Mouse (Mus musculus) intestine, embryonic 16.5 days (tissue): ENCODE measurements around the gene Hmox2. TPM values are rescaled to one million over a fixed set of nuclear protein-coding genes. Genes with fewer than 3 reads are reported as not detected.

Source experiments
- ATAC-seq: fragments of 200-750 bp; cut with Nextera tagmentation; 2 replicates; pipeline ENCODE4 v1.8.0; 2017; ENCODE audit warnings: moderate TSS enrichment, moderate library complexity
- H3K27ac ChIP-seq: fragments of 300-500 bp; sonication (generic); 2 replicates; pipeline ENCODE4 v1.5.1; 2014; ENCODE audit warnings: mild to moderate bottlenecking, low read length
- H3K27me3 ChIP-seq: fragments of 300-500 bp; sonication (generic); replicated peaks from 2 replicates; pipeline ENCODE4 v1.6.1; 2014; ENCODE audit warnings: low read length, control low read depth, mixed read lengths; ENCODE audit not compliant: control insufficient read depth, insufficient read depth
- H3K36me3 ChIP-seq: fragments of 300-500 bp; sonication (generic); 2 replicates; pipeline ENCODE4 v1.6.1; 2014; ENCODE audit warnings: low read length, control low read depth; ENCODE audit not compliant: control insufficient read depth, insufficient read depth
- H3K4me1 ChIP-seq: fragments of 300-500 bp; sonication (generic); 2 replicates; pipeline ENCODE4 v1.6.1; 2014; ENCODE audit warnings: low read length, control low read depth, mixed read lengths; ENCODE audit not compliant: control insufficient read depth, insufficient read depth
- H3K4me2 ChIP-seq: fragments of 300-500 bp; sonication (generic); 2 replicates; pipeline ENCODE4 v1.6.1; 2014; ENCODE audit warnings: low read depth, low read length, control low read depth
- H3K4me3 ChIP-seq: fragments of 300-500 bp; sonication (generic); 2 replicates; pipeline ENCODE4 v1.5.1; 2014; ENCODE audit warnings: mild to moderate bottlenecking, low read length
- H3K9ac ChIP-seq: fragments of 300-500 bp; sonication (generic); 2 replicates; pipeline ENCODE4 v1.6.1; 2014; ENCODE audit warnings: low read depth, low read length
- H3K9me3 ChIP-seq: fragments of 300-500 bp; sonication (generic); 2 replicates; pipeline ENCODE4 v1.6.1; 2016; ENCODE audit warnings: low read length, control low read depth; ENCODE audit not compliant: control insufficient read depth
- WGBS: fragments of 180-500 bp; shearing (Covaris S2); extraction: QIAGEN DNeasy Blood & Tissue Kit; methylation state at CpG from one replicate; pipeline ENCODE4 v1.1.7; 2014; 5-methylcytosine and 5-hydroxymethylcytosine counted together
- polyA plus RNA-seq: library from polyadenylated mRNA; unstranded; fragments of >200 nt; fragmentation: Nextera tagmentation; extraction: Ambion mirVana; gene quantifications from 2 replicates; pipeline ENCODE4 v1.2.1, GENCODE M21; 2015

Hmox2 gene
- polyA plus RNA-seq, 1 experiment from 2014 or later: 88.7 TPM

- Histone ChIP-seq H3K4me3 (no peak overlapping the region), H3K4me1 (peaks cover 29% of the 10 kb centered on the region), H3K36me3 (peaks cover 12% of the 10 kb centered on the region), H3K27ac (no peak overlapping the region), H3K4me2 (no peak overlapping the region), H3K9ac (no peak overlapping the region), H3K27me3 (no peaks in the 10 kb centered on the region), H3K9me3 (no peaks in the 10 kb centered on the region)
- 26% methylated on average over 1 of the region's 1 CpGs for WGBS
- ATAC-seq: no peak
These were observed 47.3 kb downstream of the Hmox2 start for GRCm38 (mm10) chr16:4773289-4773970.

GRCm38 (mm10) chr16:4777171-4777904 is 51.2 kb downstream of the Hmox2 start:
- ATAC-seq: peak; percentile 30
- H3K9me3 ChIP-seq: no peaks in the 10 kb centered on the region
- peaks cover 33% of the 10 kb centered on the region for H3K4me1 ChIP-seq
- H3K27me3 ChIP-seq: no peaks in the 10 kb centered on the region
- no peak overlapping the region for H3K4me2 ChIP-seq
- no peak overlapping the region for H3K9ac ChIP-seq
- peaks cover 4% of the 10 kb centered on the region; the same call in 1 of the 2 replicates for H3K36me3 ChIP-seq
- peak overlapping the region; percentile 80 for H3K27ac ChIP-seq
- WGBS: 94% methylated on average over 3 of the region's 3 CpGs
- H3K4me3 ChIP-seq: no peak overlapping the region

DNA sequence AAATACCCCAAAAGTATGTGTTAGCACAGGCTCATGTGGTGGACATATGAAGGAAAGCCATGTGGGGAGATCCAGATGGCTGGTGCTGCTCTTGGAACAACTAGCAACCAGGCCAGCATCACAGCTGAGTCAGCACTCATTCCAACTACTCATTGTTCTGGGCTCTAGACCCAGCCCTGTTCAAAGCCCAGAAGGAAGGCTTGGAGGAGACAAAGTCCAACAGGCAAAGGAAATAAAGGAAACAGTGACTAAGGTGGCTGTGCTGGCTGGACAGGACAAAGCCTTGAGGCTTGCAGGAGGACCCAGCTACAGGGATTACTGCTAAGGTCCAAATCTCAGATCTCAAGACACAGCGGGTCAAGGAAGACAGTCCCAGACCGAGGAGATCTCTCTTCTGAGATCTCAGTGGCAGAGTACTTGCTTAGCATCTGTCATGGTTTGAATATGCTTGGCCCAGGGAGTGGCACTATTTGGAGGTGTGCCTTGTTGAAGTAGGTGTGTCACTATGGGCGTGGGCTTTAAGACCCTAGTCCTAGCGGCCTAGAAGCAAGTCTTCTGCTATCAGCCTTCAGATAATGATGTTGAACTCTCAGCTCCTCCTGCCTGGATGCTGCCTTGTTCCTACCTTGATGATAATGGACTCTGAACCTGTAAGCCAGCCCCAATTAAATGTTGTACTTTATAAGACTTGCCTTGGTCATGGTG is 51.9 kb downstream of the Hmox2 start:
- Histone ChIP-seq H3K9me3 (no peaks in the 10 kb centered on the region), H3K27me3 (no peaks in the 10 kb centered on the region), H3K9ac (no peak overlapping the region), H3K4me2 (no peak overlapping the region), H3K27ac (peak overlapping the region; percentile 80), H3K4me3 (no peak overlapping the region), H3K36me3 (peaks cover 4% of the 10 kb centered on the region; the same call in 1 of the 2 replicates), H3K4me1 (peaks cover 31% of the 10 kb centered on the region)
- 74% methylated on average over 4 of the region's 4 CpGs for WGBS
- ATAC-seq: peak; percentile 91

GRCm38 (mm10) chr16:4778940-4779339 is 52.8 kb downstream of the Hmox2 start:
- H3K4me3 ChIP-seq: no peak overlapping the region
- no peaks in the 10 kb centered on the region for H3K9me3 ChIP-seq
- ATAC-seq: no peak
- H3K9ac ChIP-seq: no peak overlapping the region
- H3K36me3 ChIP-seq: peaks cover 4% of the 10 kb centered on the region; the same call in 1 of the 2 replicates
- WGBS: 87% methylated on average over 4 of the region's 4 CpGs
- no peaks in the 10 kb centered on the region for H3K27me3 ChIP-seq
- H3K4me1 ChIP-seq: peaks cover 24% of the 10 kb centered on the region
- 0 out of 2 replicates have a peak overlapping the region, but pooled peaks have one; percentile 47 for H3K27ac ChIP-seq
- H3K4me2 ChIP-seq: no peak overlapping the region

DNA sequence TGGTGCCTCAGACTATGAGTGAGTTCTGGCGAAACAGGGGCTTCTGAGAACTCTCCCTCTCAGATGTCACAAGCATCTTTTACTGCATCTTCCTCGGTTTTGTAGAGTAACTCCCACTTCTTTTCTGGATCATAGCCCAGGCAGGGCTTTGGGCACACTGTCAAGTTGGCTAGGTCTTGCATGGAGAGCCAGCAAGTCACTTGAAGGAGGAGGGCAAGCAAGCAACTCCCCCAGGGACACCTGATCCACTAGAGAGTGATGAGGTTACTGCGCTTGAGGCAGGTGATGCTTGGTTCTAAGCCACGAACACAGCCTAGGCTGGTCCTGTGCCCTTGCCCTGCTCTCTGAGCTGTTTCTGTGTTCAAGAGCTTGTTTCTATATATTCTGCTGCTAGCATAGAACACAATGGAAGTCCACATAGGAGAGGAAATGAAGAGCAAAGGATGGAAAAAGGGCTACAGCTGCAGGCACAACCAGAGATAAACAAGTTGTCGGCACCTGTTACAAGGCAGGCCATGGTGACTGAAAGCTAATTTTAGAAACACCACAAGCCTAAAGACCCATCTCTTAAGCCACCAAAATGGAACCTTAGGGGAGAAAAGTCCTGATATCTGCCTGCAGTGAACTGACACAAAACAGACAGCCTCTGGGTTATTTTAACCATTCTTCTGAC is 55.5 kb downstream of the Hmox2 start:
- Histone ChIP-seq H3K27ac (no peak overlapping the region), H3K27me3 (no peaks in the 10 kb centered on the region), H3K36me3 (peaks cover 4% of the 10 kb centered on the region; the same call in 1 of the 2 replicates), H3K9ac (no peak overlapping the region), H3K4me3 (no peak overlapping the region), H3K4me2 (no peak overlapping the region), H3K9me3 (no peaks in the 10 kb centered on the region), H3K4me1 (peaks cover 29% of the 10 kb centered on the region)
- ATAC-seq: no peak
- 69% methylated on average over 5 of the region's 5 CpGs for whole genome bisulfite sequencing

DNA sequence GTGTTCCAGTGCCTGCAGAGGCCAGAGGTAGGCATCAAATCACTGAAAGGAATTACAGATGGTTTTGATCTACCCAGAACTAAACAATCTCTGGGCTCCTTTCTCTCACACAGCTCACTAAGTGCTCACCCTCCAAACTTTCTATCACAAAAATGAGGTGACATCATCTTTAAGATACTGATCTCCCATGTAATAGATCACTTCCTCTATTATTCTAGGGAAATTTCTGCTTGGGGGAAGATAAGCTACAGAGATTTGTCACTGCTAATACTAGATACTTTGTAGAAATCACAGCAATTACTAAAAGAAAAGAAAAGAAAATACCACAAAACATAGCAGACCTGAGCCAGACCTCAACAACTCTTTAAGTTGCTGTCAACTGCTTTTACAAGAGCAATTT is 56.4 kb downstream of the Hmox2 start:
- no peak overlapping the region for H3K27ac ChIP-seq
- H3K36me3 ChIP-seq: peaks cover 4% of the 10 kb centered on the region; the same call in 1 of the 2 replicates
- H3K4me2 ChIP-seq: no peak overlapping the region
- no peak overlapping the region for H3K9ac ChIP-seq
- no peaks in the 10 kb centered on the region for H3K9me3 ChIP-seq
- H3K4me3 ChIP-seq: no peak overlapping the region
- no peaks in the 10 kb centered on the region for H3K27me3 ChIP-seq
- ATAC-seq: no peak
- peaks cover 29% of the 10 kb centered on the region for H3K4me1 ChIP-seq

DNA sequence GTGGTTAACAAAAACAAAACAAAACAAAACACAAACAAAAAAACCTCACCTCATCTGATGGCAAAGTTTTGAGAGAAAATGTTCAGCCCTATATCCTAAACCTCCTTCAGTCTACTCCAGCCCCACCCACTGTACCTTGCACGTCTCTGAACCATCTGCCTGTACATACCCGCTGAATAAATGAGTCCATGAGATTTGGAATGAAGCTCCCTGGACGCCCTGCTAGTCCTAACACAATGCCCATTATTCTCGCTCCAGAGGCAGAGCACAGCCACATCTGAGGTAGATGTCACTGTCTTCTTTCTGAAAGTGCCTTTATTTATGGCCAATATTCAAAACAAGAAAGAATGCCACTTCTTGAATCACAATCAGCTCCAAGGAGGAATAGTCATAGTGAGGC is 59.5 kb downstream of the Hmox2 start:
- H3K4me1 ChIP-seq: peaks cover 32% of the 10 kb centered on the region
- H3K27me3 ChIP-seq: no peaks in the 10 kb centered on the region

GRCm38 (mm10) chr16:4788176-4788575 is 62.0 kb downstream of the Hmox2 start:
- no peaks in the 10 kb centered on the region for H3K9me3 ChIP-seq
- H3K9ac ChIP-seq: 0 out of 2 replicates have a peak overlapping the region, but pooled peaks have one; percentile 15
- H3K27me3 ChIP-seq: no peaks in the 10 kb centered on the region
- no peaks in the 10 kb centered on the region for H3K36me3 ChIP-seq
- peak overlapping the region; percentile 42 for H3K27ac ChIP-seq
- ATAC-seq: no peak
- H3K4me3 ChIP-seq: peak overlapping the region; percentile 30
- peak overlapping the region; percentile 45 for H3K4me2 ChIP-seq
- peaks cover 28% of the 10 kb centered on the region for H3K4me1 ChIP-seq

More for the DNA sequence above, 59.5 kb downstream of the Hmox2 start:
- Histone ChIP-seq H3K9ac (no peak overlapping the region), H3K4me3 (no peak overlapping the region), H3K36me3 (no peaks in the 10 kb centered on the region; the same call in 1 of the 2 replicates), H3K4me2 (no peak overlapping the region), H3K27ac (no peak overlapping the region), H3K9me3 (no peaks in the 10 kb centered on the region)
- WGBS: 51% methylated on average over 4 of the region's 4 CpGs
- no peak for ATAC-seq

GRCm38 (mm10) chr16:4789311-4789768 is 63.2 kb downstream of the Hmox2 start:
- Histone ChIP-seq H3K4me2 (peak overlapping the region; percentile 77), H3K27me3 (no peaks in the 10 kb centered on the region), H3K4me1 (peaks cover 28% of the 10 kb centered on the region), H3K9ac (peak overlapping the region; percentile 81), H3K4me3 (peak overlapping the region; percentile 86), H3K9me3 (no peaks in the 10 kb centered on the region), H3K36me3 (no peaks in the 10 kb centered on the region), H3K27ac (peak overlapping the region; percentile 98)
- WGBS: under 1% methylated on average over 29 of the region's 29 CpGs
- peak; percentile 60 for ATAC-seq
